Mouse (Mus musculus) gastrocnemius, adult 2 months (tissue): Measurements from ENCODE around the gene Cldn6. TPM values are rescaled to one million over a fixed set of nuclear protein-coding genes. Genes with fewer than 3 reads are reported as not detected.

Experiments
- DNase-seq: peaks from one replicate; pipeline ENCODE4 v3.0.0; 2022
- H3K27ac ChIP-seq: fragments of 200-600 bp; 2 replicates; pipeline ENCODE4 v1.8.1; 2022; ENCODE audit warnings: mild to moderate bottlenecking
- H3K4me3 ChIP-seq: fragments of 200-600 bp; 2 replicates; pipeline ENCODE4 v1.8.1; 2022; ENCODE audit warnings: mild to moderate bottlenecking, moderate library complexity
- CTCF ChIP-seq: fragments of 200-600 bp; IDR thresholded peaks from 2 replicates; pipeline ENCODE4 v1.8.1; 2022; ENCODE audit warnings: antibody characterized with exemption, mild to moderate bottlenecking, moderate library complexity
- intact Hi-C: fragments of 180-260 bp; cut with DNase I; formaldehyde crosslinking; loops from one replicate; pipeline ENCODE4 v1.15.1; 2025
- total RNA-seq, 2 experiments: library from RNA; stranded (reverse); gene quantifications; 2 replicates each; pipeline ENCODE4 v1.2.3; 2021

Gene Cldn6
- total RNA-seq, 2 experiments from 2014 or later = not detected

- intact Hi-C loops = loop anchor here (2.0 kb wide), 1 partner anchor 45 kb away; no protein-coding TSS in a partner anchor
- no peak overlapping the region for H3K27ac ChIP-seq
- no peak for DNase-seq
- no peak overlapping the region for H3K4me3 ChIP-seq
- peak; percentile 60 for TF ChIP-seq CTCF
Measured at GRCm38 (mm10) chr17:23661526-23661925, 17.5 kb upstream of the Cldn6 start.

DNA sequence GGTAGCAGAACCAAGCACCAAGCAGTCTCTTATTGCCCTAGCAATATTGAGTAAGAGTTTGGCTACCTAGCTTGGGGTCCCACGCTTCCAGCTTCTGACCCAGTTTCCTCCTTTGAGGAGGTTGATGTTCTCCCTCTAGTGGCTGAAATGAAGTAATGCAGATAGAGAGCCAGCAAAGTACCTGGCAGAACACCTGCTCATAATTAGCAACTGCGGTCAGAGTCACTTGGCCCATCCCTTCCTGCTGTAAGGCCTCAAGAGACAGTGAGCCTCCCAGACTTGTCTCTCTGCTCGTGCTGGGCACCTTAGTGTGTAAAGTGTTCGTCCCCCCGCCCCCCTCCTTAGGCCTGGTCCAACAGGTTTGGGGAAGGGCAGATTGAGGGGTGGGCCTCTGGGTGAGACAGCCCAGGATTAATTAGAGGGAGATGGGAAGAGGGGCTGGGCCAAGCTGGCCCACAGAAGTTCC lies 14.5 kb upstream of the Cldn6 start:
- no peak for DNase-seq
- intact Hi-C loops = no loop called here
- H3K4me3 ChIP-seq = no peak overlapping the region
- peak; percentile 77 for TF ChIP-seq CTCF
- H3K27ac ChIP-seq = no peak overlapping the region

DNA sequence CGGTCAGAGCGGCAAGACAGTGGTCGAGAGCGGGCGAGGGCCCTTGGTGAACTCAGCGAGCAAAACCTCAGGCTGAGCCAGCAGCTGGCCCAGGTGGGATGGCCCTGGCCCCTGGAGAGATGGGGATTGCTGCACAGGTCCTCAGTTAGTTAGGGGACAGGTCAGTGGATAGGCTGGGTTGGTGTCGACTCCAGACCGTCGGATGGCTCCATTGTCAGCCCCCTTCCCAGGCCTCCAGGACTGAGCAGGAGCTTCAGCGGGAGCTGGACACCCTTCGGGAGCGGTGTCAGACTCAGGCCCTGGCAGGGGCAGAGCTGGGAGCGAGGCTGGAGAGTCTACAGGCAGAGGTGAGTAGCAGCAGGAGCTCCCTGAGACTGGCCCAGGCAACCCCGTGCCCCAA lies 13.5 kb upstream of the Cldn6 start:
- intact Hi-C loops = no loop called here
- no peak overlapping the region for H3K4me3 ChIP-seq
- no peak for TF ChIP-seq CTCF
- DNase-seq = no peak
- H3K27ac ChIP-seq = no peak overlapping the region

GRCm38 (mm10) chr17:23670516-23671074 lies 8.5 kb upstream of the Cldn6 start:
- no peak overlapping the region for H3K4me3 ChIP-seq
- H3K27ac ChIP-seq = no peak overlapping the region
- no peak for DNase-seq
- TF ChIP-seq CTCF = no peak
- intact Hi-C loops = loop anchor here (5.0 kb wide), 1 partner anchor 118 kb away; no protein-coding TSS in a partner anchor

GRCm38 (mm10) chr17:23671519-23671918 lies 7.5 kb upstream of the Cldn6 start:
- Histone ChIP-seq H3K4me3 (no peak overlapping the region), H3K27ac (no peak overlapping the region)
- intact Hi-C loops = loop anchor here (5.0 kb wide), 1 partner anchor 119 kb away; no protein-coding TSS in a partner anchor
- DNase-seq = no peak
- no peak for TF ChIP-seq CTCF

DNA sequence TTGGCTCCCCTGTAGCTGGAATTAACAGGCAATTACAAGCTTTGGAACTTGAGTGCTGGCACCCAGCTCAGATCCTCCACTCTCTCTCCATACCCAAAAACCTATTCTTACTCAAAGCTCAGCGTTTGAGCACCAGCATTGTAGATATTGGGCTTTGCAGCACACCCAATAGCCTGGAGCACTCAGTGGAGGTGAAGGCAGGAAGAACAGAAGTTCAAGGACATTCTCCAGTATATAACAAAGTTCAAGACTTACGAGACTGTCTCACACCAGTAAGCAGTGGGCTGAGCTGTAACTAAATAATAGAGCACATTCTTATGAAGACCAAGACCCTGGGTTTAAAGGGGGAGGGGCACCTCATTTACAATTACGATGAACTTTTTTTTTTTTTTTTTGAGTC lies 6.3 kb upstream of the Cldn6 start:
- no peak for DNase-seq
- H3K27ac ChIP-seq = peak overlapping the region; percentile 93
- no peak for TF ChIP-seq CTCF
- H3K4me3 ChIP-seq = peak overlapping the region; percentile 78
- intact Hi-C loops = loop anchor here (5.0 kb wide), 1 partner anchor 120 kb away; no protein-coding TSS in a partner anchor

DNA sequence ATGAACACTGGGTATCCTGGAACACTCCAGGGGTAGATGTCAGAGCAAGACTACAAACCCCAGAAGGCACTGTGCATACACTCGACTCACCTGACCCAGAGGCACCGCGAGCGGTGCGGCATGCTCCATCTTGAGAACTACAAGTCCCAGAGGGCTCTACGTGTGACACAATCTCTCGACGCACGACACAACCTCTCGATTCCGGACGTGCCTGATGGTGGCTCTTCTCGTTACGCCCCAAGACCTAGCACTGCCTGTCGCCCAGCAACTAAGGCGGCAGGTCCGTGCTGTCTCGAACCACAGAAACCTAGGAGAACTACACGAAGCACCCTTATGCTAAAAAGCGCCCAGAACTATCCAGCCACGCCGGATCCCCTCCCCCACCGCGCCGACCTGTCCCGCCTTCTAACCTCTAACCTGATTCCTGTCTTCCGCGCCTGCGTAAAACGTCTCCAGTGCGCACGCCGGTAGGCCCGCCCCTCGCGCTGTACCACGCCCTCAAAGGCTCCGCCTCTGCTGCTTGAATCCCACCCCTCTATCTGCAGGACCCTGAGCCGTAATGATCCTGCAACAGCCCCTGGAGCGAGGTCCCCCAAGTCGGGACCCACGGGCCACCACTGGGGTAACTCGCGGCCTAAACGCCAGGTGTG lies 5.5 kb upstream of the Cldn6 start, which contains the start of the genes Hcfc1r1 and Thoc6:
Gene Hcfc1r1 (plus strand): TSS at position 173 of the 650 bp plus-strand sequence.
Gene Thoc6 (minus strand): TSS at position 459 of the 650 bp plus-strand sequence.
- Histone ChIP-seq H3K4me3 (peak within 1 kb of the TSS; percentile 78), H3K27ac (peak within 1 kb of the TSS; percentile 93)
- TF ChIP-seq CTCF = no peak
- intact Hi-C loops = loop anchor here (5.0 kb wide), 1 partner anchor 121 kb away; no protein-coding TSS in a partner anchor
- peak; percentile 94 for DNase-seq

- H3K27ac ChIP-seq = peak overlapping the region; percentile 93
- no peak for TF ChIP-seq CTCF
- peak overlapping the region; percentile 78 for H3K4me3 ChIP-seq
- DNase-seq = peak; percentile 54
- intact Hi-C loops = loop anchor here (5.0 kb wide), 1 partner anchor 122 kb away; no protein-coding TSS in a partner anchor
Measured at GRCm38 (mm10) chr17:23674271-23674952, 4.6 kb upstream of the Cldn6 start.

GRCm38 (mm10) chr17:23675127-23675526 lies 3.9 kb upstream of the Cldn6 start:
- peak overlapping the region; percentile 78 for H3K4me3 ChIP-seq
- intact Hi-C loops = no loop called here
- peak; percentile 78 for DNase-seq
- TF ChIP-seq CTCF = no peak
- H3K27ac ChIP-seq = peak overlapping the region; percentile 93

- H3K27ac ChIP-seq = peak overlapping the region; percentile 93
- peak; percentile 80 for DNase-seq
- intact Hi-C loops = loop anchor here (2.0 kb wide), 1 partner anchor 27 kb away; no protein-coding TSS in a partner anchor
- peak; percentile 44 for TF ChIP-seq CTCF
- H3K4me3 ChIP-seq = peak overlapping the region; percentile 78
Measured at GRCm38 (mm10) chr17:23675564-23676281, 3.3 kb upstream of the Cldn6 start.

DNA sequence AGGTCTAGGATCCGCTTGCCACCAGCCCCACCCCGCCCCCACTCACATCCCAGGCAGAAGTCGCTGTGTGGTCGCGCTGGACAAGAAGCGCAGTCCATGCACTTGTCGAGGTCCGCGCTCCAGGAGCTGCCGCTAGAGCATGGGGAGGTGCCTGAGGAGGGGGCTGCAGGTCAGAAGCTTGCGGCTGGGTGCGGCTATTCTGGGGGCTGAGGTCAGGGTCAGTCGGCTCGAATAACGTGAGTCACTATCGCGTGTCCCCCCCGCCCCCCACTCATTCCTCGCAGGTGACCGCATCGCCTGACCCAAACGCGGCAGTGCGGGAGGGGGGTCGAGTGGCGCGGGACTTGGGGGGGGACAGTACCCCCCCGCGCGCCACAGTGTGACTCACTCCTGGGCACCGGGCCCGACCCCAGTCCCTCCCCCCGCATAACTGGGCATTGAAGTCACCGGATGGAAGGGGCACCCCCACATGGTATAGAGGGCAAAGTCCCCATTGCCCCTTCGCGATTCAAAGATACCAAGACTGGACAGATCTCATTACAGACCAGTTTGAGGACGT lies 2.5 kb upstream of the Cldn6 start:
- Histone ChIP-seq H3K4me3 (peak overlapping the region; percentile 78), H3K27ac (peak overlapping the region; percentile 93)
- DNase-seq = peak; percentile 76
- TF ChIP-seq CTCF = no peak
- intact Hi-C loops = loop anchor here (2.0 kb wide), 1 partner anchor 26 kb away; no protein-coding TSS in a partner anchor

- Histone ChIP-seq H3K4me3 (peak within 1 kb of the TSS; percentile 78), H3K27ac (peak within 1 kb of the TSS; percentile 93)
- no peak for TF ChIP-seq CTCF
- intact Hi-C loops = loop anchor here (2.0 kb wide), 1 partner anchor 26 kb away; no protein-coding TSS in a partner anchor
- DNase-seq = peak; percentile 89
Measured at GRCm38 (mm10) chr17:23677236-23677679, 1.8 kb upstream of the Cldn6 start, which contains the start of gene Tnfrsf12a. TSS of gene Tnfrsf12a (minus strand) at chr17:23677468.
